Mouse (Mus musculus): ENCODE data around the gene Olfr675. TPM values are rescaled to one million over a fixed set of nuclear protein-coding genes. Genes with fewer than 3 reads are reported as not detected.
"Not testable (repeated sequence)": the region's sequence is repeated elsewhere in the genome, so short reads cannot be mapped to it uniquely, and the experiment has no call there.

The Olfr675 gene
- polyA plus RNA-seq (2014; fragmentation: Nextera tagmentation; extraction: Ambion mirVana) = not detected in 2 replicates

- Histone ChIP-seq H3K4me1 (ENCODE audit: control insufficient read depth, insufficient read depth, low read length) (no peaks in the 10 kb centered on the region), H3K4me2 (ENCODE audit: low read length) (no peak within 1 kb of the TSS), H3K27me3 (replicated peaks; ENCODE audit: control insufficient read depth, insufficient read depth, low read length) (no peaks in the 10 kb centered on the region), H3K9ac (ENCODE audit: low read length) (no peak within 1 kb of the TSS), H3K4me3 (ENCODE audit: low read depth, low read length) (no peak within 1 kb of the TSS), H3K9me3 (replicated peaks; ENCODE audit: control insufficient read depth, low read length) (no peaks in the 10 kb centered on the region), H3K36me3 (ENCODE audit: control insufficient read depth, insufficient read depth, low read length) (no peaks in the 10 kb centered on the region), H3K27ac (ENCODE audit: low read depth, low read length) (no peak within 1 kb of the TSS)
- ATAC-seq (no peak), DNase-seq (ENCODE audit: low spot score) (no peak)
- 97% methylated on average over 1 of the region's 1 CpGs for WGBS
Observed at GRCm38 (mm10) chr7:105028360-105028759, at the start of gene Olfr675. Gene Olfr675, minus strand, starts transcription at chr7:105028460.

GRCm38 (mm10) chr7:105064175-105064574 lies 35.9 kb upstream of the Olfr675 start, which contains the start of gene Olfr678:
Gene Olfr678, plus strand, starts transcription at chr7:105064475.
- no peak for ATAC-seq
- H3K27ac ChIP-seq (ENCODE audit: low read depth, low read length) = no peak within 1 kb of the TSS

GRCm38 (mm10) chr7:105058951-105059350 lies 30.7 kb upstream of the Olfr675 start:
- DNase-seq (ENCODE audit: low spot score) = peak; percentile 1
- Histone ChIP-seq H3K4me2 (ENCODE audit: low read length) (no peak overlapping the region), H3K27me3 (replicated peaks; ENCODE audit: control insufficient read depth, insufficient read depth, low read length) (no peaks in the 10 kb centered on the region), H3K9me3 (replicated peaks; ENCODE audit: control insufficient read depth, low read length) (no peaks in the 10 kb centered on the region), H3K4me3 (ENCODE audit: low read depth, low read length) (no peak overlapping the region), H3K27ac (ENCODE audit: low read depth, low read length) (no peak overlapping the region), H3K36me3 (ENCODE audit: control insufficient read depth, insufficient read depth, low read length) (no peaks in the 10 kb centered on the region), H3K4me1 (ENCODE audit: control insufficient read depth, insufficient read depth, low read length) (no peaks in the 10 kb centered on the region), H3K9ac (ENCODE audit: low read length) (no peak overlapping the region)
- ATAC-seq = no peak

More at GRCm38 (mm10) chr7:105064175-105064574, 35.9 kb upstream of the Olfr675 start, which contains the start of gene Olfr678:
- Histone ChIP-seq H3K4me3 (ENCODE audit: low read depth, low read length) (no peak within 1 kb of the TSS), H3K9me3 (replicated peaks; ENCODE audit: control insufficient read depth, low read length) (no peaks in the 10 kb centered on the region), H3K9ac (ENCODE audit: low read length) (no peak within 1 kb of the TSS), H3K4me2 (ENCODE audit: low read length) (no peak within 1 kb of the TSS), H3K36me3 (ENCODE audit: control insufficient read depth, insufficient read depth, low read length) (no peaks in the 10 kb centered on the region), H3K4me1 (ENCODE audit: control insufficient read depth, insufficient read depth, low read length) (no peaks in the 10 kb centered on the region), H3K27me3 (replicated peaks; ENCODE audit: control insufficient read depth, insufficient read depth, low read length) (no peaks in the 10 kb centered on the region)
- DNase-seq (ENCODE audit: low spot score) = no peak
- 89% methylated on average over 1 of the region's 1 CpGs for WGBS

GRCm38 (mm10) chr7:105033836-105034235 lies 5.6 kb upstream of the Olfr675 start:
- H3K4me2 ChIP-seq (ENCODE audit: low read length); ATAC-seq; H3K4me1 ChIP-seq (ENCODE audit: control insufficient read depth, insufficient read depth, low read length); H3K9ac ChIP-seq (ENCODE audit: low read length); H3K9me3 ChIP-seq (replicated peaks; ENCODE audit: control insufficient read depth, low read length); H3K4me3 ChIP-seq (ENCODE audit: low read depth, low read length); H3K36me3 ChIP-seq (ENCODE audit: control insufficient read depth, insufficient read depth, low read length); DNase-seq (ENCODE audit: low spot score); H3K27me3 ChIP-seq (replicated peaks; ENCODE audit: control insufficient read depth, insufficient read depth, low read length); H3K27ac ChIP-seq (ENCODE audit: low read depth, low read length): not testable (repeated sequence)
- 61% methylated on average over 5 of the region's 5 CpGs for WGBS

GRCm38 (mm10) chr7:105032398-105032797 lies 4.1 kb upstream of the Olfr675 start, which contains the start of gene Olfr676:
Gene Olfr676, plus strand, starts transcription at chr7:105032698.
- H3K4me2 ChIP-seq (ENCODE audit: low read length) = no peak within 1 kb of the TSS
- DNase-seq (ENCODE audit: low spot score) = no peak
- no peak for ATAC-seq
- H3K4me1 ChIP-seq (ENCODE audit: control insufficient read depth, insufficient read depth, low read length) = no peaks in the 10 kb centered on the region
- H3K27me3 ChIP-seq (replicated peaks; ENCODE audit: control insufficient read depth, insufficient read depth, low read length) = no peaks in the 10 kb centered on the region
- no peak within 1 kb of the TSS for H3K4me3 ChIP-seq (ENCODE audit: low read depth, low read length)
- no peak within 1 kb of the TSS for H3K9ac ChIP-seq (ENCODE audit: low read length)
- no peaks in the 10 kb centered on the region for H3K9me3 ChIP-seq (replicated peaks; ENCODE audit: control insufficient read depth, low read length)
- H3K36me3 ChIP-seq (ENCODE audit: control insufficient read depth, insufficient read depth, low read length) = no peaks in the 10 kb centered on the region
- H3K27ac ChIP-seq (ENCODE audit: low read depth, low read length) = no peak within 1 kb of the TSS

- no peak for ATAC-seq
- Histone ChIP-seq H3K36me3 (ENCODE audit: control insufficient read depth, insufficient read depth, low read length) (no peaks in the 10 kb centered on the region), H3K4me1 (ENCODE audit: control insufficient read depth, insufficient read depth, low read length) (no peaks in the 10 kb centered on the region), H3K27me3 (replicated peaks; ENCODE audit: control insufficient read depth, insufficient read depth, low read length) (no peaks in the 10 kb centered on the region), H3K4me2 (ENCODE audit: low read length) (no peak overlapping the region), H3K9me3 (replicated peaks; ENCODE audit: control insufficient read depth, low read length) (no peaks in the 10 kb centered on the region), H3K9ac (ENCODE audit: low read length) (no peak overlapping the region), H3K4me3 (ENCODE audit: low read depth, low read length) (no peak overlapping the region), H3K27ac (ENCODE audit: low read depth, low read length) (no peak overlapping the region)
- DNase-seq (ENCODE audit: low spot score) = peak; percentile 1
- 56% methylated on average over 1 of the region's 1 CpGs for WGBS
Observed at GRCm38 (mm10) chr7:105022530-105022929, 5.7 kb downstream of the Olfr675 start.

GRCm38 (mm10) chr7:105001929-105002328 lies 26.3 kb downstream of the Olfr675 start, which contains the start of gene Olfr672:
Gene Olfr672, minus strand, starts transcription at chr7:105002029.
- Histone ChIP-seq H3K4me2 (ENCODE audit: low read length) (no peak within 1 kb of the TSS), H3K9me3 (replicated peaks; ENCODE audit: control insufficient read depth, low read length) (no peaks in the 10 kb centered on the region), H3K36me3 (ENCODE audit: control insufficient read depth, insufficient read depth, low read length) (no peaks in the 10 kb centered on the region), H3K27ac (ENCODE audit: low read depth, low read length) (no peak within 1 kb of the TSS), H3K4me3 (ENCODE audit: low read depth, low read length) (no peak within 1 kb of the TSS), H3K9ac (ENCODE audit: low read length) (no peak within 1 kb of the TSS), H3K4me1 (ENCODE audit: control insufficient read depth, insufficient read depth, low read length) (no peaks in the 10 kb centered on the region), H3K27me3 (replicated peaks; ENCODE audit: control insufficient read depth, insufficient read depth, low read length) (no peaks in the 10 kb centered on the region)
- DNase-seq (ENCODE audit: low spot score) = no peak
- ATAC-seq = no peak

- no peak within 1 kb of the TSS for H3K27ac ChIP-seq (ENCODE audit: low read depth, low read length)
- DNase-seq (ENCODE audit: low spot score) = no peak
- H3K4me2 ChIP-seq (ENCODE audit: low read length) = no peak within 1 kb of the TSS
- no peak within 1 kb of the TSS for H3K9ac ChIP-seq (ENCODE audit: low read length)
- H3K9me3 ChIP-seq (replicated peaks; ENCODE audit: control insufficient read depth, low read length) = no peaks in the 10 kb centered on the region
- ATAC-seq = no peak
- no peaks in the 10 kb centered on the region for H3K4me1 ChIP-seq (ENCODE audit: control insufficient read depth, insufficient read depth, low read length)
- H3K4me3 ChIP-seq (ENCODE audit: low read depth, low read length) = no peak within 1 kb of the TSS
- no peaks in the 10 kb centered on the region for H3K27me3 ChIP-seq (replicated peaks; ENCODE audit: control insufficient read depth, insufficient read depth, low read length)
- no peaks in the 10 kb centered on the region for H3K36me3 ChIP-seq (ENCODE audit: control insufficient read depth, insufficient read depth, low read length)
- 68% methylated on average over 1 of the region's 1 CpGs for WGBS
Observed at GRCm38 (mm10) chr7:104979026-104979425, 49.2 kb downstream of the Olfr675 start, which contains the start of gene Olfr671. Gene Olfr671, minus strand, starts transcription at chr7:104979126.

GRCm38 (mm10) chr7:104972507-104972906 lies 55.8 kb downstream of the Olfr675 start:
- not testable (repeated sequence) for H3K27ac ChIP-seq (ENCODE audit: low read depth, low read length); H3K4me1 ChIP-seq (ENCODE audit: control insufficient read depth, insufficient read depth, low read length); H3K9me3 ChIP-seq (replicated peaks; ENCODE audit: control insufficient read depth, low read length); H3K4me2 ChIP-seq (ENCODE audit: low read length); H3K4me3 ChIP-seq (ENCODE audit: low read depth, low read length); H3K27me3 ChIP-seq (replicated peaks; ENCODE audit: control insufficient read depth, insufficient read depth, low read length); H3K9ac ChIP-seq (ENCODE audit: low read length); DNase-seq (ENCODE audit: low spot score); ATAC-seq; H3K36me3 ChIP-seq (ENCODE audit: control insufficient read depth, insufficient read depth, low read length)
- WGBS = 74% methylated on average over 2 of the region's 2 CpGs
